Mouse (Mus musculus) lung, postnatal 4 days (tissue): ENCODE measurements at regions not wholly inside any gene's neighbourhood (a gene's known extent, or its start where the extent isn't known, plus 50 kb on each side); places are given as distances from the start of the nearest gene placed in this dataset.

ENCODE experiments used
- DNase-seq, 2 experiments: peaks; one replicate each; pipeline ENCODE4 v3.0.0; 2021

DNA sequence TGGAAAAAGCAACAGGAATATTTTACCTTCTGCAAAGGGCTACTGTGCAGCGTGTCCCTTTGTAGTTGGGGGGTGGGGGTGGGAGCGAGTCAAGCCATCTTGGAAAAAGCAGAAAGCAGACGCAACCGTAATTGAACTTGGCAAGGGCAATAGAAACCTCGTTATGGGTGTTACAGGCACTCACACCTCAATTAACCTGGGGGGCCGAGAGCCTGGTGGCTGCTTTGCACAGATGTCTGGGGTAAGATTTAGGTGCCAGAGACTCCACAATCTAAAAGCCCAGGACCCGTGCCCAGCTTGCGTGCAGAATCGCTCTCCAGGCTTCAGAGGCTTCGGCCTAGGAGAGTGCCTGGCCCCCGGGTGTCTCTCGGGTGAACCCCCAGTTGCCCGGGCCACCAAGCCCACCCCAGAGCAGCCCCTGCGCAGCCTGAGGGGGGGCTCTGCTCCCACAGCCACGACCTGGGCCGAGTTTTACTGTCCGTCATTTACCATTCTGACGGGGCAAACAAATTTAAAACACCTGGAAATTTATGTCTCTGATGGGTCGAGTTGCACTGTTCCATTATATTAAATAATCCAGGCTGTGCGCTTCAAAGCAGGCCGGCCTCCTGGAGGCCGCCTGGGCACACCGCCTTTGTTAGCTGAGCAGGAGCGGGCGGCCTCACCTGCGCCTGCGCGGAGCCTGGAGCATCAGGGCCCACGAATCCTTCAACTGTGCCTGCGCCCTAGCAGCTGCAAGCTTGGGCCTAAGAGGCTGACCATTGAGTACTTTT lies 212.4 kb downstream of the Srbd1 start:
- DNase-seq: no peak

DNA sequence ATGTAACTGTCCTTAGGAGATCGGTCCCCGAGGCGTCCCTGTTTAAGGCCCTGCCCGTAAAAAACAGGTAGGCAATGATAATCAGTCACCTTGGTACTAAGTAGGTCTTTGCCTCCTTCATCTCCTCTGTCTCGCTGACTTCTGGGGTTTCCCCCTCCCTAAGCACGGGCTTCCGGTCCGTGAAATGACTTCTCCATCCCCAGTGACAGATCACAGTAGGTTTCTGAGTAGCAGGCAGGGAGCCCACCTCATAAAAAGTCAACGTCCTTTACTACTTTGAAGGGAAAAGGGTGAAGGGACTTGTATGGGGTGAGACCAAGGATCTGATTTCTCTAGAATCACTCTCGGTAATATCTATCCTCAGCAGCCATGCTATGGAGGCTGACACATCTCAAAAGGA lies 213.0 kb downstream of the Srbd1 start:
- no peak for DNase-seq

DNA sequence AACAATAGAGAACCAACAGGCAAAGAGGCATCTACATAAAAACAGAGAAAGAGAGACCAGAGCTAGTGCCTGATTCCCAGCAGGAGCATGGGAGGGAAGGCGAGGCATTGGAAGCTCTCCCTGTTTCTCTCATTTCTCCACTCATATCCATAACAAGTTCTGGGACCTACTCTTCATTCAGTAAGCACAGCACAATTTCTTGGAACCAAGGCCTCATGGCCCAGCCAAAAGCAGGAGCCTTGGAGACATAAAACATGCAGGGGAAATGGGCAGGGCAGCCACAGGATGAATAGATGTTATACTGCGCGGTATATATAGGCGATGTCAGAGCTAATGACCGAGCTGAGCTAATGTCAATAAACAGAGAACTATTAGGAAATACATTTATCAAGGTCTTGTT lies 214.2 kb downstream of the Srbd1 start:
- DNase-seq: no peak

DNA sequence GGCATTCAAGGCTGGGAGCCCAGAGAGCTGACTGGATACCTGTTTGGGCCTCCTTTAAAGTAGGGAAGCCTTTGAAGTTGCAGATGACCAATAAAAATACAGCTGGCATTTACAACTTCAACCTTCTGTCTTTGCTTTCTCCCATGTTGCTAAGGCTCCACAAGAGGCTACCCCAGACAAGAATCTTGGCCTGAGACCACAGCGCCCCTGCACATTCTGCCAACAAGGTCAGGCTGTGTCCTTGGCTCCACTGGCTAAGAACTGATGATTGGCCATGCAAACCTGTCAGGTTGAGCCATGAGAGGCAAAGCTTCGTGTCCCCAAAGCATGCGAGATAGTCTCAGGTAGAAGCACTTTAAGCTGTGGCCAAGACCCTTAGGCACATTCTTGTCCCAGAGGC lies 214.6 kb downstream of the Srbd1 start:
- no peak for DNase-seq

DNA sequence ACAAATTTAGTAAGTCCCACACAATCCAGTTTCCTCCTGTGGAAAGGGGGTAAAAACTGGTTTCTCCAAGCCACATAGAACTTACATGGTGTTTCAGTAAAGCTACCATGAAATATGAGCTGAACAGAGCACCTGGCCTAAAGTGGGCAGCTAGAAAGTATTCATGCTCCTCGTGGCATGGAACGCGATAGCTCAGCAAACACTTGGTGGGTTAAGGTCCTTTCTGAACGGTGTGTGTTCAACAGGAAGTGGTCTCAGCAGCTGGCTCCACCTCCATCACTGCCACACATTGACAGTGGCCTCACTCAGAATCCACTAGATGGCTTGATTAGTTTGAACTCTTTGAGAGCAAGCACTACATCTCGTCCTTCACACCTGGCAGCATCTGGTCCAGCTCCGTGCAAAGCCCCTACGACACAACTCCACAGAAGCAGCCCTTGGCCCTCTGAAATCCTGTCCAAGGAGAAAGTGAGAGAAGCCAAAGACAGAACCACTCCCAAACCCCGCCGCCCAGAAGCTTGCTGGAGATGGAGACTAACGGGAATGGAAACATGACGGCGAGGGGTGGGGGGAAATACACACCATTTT lies 215.2 kb downstream of the Srbd1 start:
- DNase-seq: no peak

DNA sequence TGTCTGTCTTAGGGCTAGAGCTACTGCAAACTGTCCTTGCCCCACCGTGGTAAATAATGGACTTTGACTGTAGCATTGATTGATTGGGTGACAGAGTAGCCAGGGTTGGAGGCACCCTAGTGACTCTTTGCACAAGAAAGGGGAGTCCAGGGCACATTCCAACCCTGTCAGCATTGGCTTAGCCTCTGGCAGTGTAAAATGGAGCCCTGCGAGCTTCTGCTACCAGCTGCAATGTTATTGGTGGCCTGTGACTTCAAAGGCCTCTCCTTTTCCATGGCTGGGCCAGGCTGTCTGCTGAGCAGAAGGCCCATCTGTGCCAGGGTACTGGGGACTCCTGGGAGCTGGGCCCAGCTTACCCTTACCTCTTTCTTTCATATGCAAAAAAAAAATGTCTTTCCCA lies 216.4 kb downstream of the Srbd1 start:
- no peak for DNase-seq

DNA sequence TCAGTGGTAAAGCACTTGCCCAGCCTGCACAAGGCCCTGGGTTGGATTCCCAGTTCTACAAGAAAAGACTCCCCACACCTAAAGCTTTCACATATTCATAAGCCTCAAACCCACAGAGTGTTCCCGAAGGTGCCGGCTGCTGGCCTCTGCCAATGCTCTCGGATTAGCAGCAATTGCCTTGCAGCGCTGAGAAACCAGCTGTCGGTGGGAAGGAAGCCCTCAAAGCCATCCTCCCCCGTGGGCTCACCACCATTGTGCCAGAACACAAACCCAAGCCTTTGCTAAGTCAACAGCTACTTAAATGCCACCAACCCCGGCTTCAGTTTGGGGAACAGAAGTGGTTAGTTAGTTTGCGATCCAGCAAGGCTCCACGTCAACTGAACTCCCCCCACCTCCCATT lies 217.7 kb downstream of the Srbd1 start:
- DNase-seq: no peak

DNA sequence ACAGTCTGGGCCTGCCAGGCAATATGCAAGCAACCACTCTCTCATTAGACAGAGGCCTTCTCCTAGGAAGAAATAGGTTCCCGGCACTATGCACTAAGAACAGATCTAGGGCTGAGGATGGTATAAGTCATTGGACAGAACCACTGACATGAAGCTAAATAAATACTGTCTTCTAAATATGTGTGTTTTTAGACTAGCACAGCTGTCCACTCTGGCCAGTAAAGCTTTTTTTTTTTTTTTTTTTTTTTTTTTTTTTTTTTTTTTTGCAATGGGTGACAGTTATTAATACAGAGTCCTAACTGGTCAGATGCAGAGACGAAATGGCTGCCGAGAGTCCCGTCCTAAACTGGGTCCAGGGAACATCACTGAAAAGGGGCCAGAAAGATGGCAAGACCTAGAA lies 218.9 kb downstream of the Srbd1 start:
- DNase-seq: no peak

DNA sequence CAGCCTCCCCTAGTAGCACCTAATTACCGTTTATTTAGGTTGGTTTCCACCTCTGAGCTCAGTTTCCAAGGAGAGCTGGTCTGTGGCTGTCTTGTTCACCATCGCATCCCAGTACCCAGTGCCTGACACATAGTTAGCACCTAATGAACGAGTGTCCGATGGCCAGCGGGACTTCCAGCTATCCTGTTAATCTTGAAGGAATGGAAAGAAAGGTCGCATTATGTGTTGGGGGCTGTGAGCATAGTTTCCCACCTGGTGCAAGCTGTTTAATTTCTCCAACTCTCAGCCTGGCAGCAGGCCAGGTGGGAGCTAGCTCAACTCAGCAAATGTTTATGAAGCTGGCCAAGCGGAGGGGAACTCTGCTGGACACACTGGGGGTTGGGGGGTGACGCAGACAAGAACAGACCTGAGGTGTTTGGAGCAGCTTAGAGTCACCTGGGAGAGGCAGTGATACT lies 223.7 kb downstream of the Srbd1 start:
- peak in 1 of 2 experiments; percentile 44 for DNase-seq

DNA sequence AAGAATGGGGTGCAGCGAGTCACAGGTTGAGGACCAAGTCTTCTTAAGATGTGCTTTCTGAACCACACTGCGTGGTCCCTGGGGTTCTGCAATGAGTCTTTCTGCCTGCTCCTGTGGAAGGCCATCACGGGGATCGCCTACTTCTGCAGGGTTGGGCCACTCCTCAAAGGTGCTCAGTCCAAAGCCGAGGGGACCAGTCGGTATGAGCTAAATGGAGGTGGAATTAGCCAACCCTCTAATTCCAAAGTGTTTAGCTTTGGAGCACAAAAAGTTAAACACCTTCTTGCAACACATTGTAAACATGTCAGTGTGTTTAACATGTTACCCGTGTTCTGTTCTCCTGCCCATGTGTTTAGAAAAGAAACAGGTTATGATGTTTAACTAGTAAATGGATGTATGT lies 225.1 kb downstream of the Srbd1 start:
- no peak for DNase-seq

DNA sequence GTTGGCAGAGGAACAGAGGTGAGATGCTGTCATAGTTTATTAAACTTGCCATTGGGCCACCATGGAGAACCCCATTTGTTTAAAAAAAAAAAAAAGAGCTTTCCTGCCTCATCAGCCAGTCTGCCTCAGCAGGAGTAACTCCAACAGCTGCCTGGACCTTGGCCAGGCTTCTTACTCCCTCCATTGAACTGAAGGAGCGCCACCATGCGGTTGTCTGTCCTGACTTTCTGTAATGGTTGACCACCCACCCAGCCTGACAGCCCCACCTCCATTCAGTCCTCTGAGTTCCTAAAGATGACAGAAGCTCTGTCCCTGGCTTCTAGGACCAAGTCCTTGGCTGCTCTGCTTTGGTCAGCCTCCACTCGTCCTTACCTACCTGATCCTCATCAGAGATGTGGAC lies 227.8 kb upstream of the Six2 start:
- no peak for DNase-seq

DNA sequence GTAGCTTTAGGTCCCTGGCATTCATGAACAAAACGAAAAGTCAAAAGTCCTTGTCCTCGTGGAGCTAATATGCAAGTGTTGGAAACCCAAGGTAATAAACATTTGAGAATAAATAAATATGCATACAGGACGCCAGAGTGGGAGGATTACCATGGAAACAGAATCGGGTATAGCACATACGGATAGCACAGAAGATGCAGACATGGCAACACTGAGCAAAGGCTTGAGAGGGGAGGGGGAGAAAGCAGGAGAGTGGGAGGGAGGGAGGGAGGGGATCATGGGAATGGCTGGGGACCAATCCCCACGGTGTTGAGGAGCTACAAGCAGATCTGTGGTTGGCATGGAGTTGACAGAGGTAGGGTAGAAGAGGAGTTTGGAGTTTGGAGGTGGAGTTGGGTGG lies 226.0 kb upstream of the Six2 start:
- no peak for DNase-seq

DNA sequence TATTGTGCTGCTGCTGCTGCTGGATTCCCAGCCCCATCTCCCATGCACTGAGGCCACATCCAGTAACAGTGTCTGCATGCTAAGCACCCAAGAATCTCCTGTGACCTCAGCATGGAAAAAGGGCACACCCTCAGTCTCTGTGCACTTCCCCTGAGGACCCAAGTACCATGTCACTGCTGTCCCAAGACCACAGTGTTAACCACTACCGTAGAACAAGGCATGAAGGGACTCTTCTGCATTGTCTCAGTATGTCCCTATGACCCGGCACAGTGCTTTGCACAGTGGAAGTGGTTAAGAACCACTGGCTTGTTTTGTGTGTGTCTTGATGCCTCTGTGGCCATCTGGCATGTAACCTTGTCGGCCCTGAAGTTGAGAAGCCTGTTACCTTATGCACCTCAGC lies 220.6 kb upstream of the Six2 start:
- DNase-seq: no peak

DNA sequence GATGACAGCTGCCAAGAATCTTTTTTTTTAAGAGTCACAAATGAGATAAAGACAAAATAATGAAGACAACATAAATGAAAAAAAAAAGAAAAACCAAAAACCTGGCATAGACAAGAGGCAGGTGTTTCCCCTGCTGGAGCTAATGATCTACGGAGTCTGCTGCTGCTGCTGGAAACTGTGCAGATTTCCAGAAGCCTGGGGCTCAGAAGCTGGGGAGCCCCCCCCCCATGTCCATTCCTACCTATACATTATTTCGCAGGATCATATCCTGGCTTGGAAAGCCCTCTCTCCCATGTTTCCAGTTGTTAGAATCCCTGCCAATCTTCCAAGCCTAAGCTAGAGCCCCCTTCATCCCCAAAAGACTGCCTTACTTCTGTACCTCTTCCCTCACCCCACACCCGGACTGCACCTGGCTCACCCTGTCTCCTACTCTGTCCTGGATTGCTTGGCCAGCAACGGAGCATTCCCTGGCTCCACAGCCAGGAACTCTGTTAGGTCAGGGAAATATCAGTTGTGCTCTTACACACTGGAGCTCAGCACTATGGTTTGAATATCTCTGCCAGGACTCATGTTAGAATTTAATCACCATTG lies 218.6 kb upstream of the Six2 start:
- DNase-seq: no peak

DNA sequence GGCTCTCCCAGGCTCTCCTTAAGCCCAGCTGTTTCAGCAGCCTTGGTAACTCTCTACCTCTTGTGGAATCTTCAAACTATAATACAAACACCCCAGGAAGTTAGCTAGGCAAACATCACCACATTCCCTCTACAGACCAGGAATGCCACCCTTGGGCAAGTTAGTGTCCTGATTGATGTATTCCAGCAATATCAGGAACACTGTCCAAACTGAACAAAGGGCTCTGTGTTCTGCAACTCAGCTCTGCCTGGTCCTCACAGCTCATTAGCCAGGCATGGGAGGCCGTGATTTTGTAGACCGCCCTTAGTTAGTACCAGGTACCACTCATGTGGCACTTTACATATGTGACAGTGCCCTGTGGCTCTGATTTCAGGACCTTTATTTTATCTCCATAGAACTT lies 214.5 kb upstream of the Six2 start:
- no peak for DNase-seq

DNA sequence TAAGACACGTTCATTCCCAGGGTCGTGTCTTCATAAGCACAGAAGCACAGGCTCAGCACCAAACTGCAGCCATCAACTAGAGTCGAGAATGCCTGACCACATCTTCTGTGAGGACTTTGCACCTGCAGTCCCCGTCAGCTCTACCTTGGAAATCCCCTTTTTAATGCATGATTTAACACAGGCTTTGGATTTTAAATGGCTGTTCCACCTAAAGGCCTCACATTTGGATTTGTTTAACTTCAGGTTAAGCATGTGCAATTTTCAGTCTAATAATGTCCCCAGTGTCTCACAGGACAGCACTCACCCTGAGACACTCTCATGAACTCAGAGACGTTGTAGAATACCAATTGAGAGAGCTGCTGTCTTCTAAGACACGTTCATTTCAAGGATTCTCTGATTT lies 211.0 kb upstream of the Six2 start:
- DNase-seq: no peak

DNA sequence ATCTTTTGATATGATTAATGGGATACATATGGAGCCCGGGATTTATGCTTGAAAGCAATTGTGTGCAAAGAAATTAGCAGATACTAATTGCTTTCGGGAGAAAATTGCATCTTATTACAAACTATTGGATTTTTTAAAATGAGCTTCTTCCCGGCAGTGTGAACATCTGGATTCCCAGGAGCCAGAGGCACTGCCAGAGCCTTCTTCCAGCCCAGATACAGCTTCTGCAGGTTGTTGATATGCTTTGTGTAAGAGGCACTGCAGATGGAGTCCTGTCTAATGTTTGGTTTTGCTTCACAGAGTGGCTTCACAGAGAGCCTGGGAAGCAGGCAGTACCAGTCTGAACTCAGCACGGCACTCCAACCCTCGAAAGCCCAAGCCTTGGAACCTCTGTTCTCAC lies 207.9 kb upstream of the Six2 start:
- DNase-seq: no peak

DNA sequence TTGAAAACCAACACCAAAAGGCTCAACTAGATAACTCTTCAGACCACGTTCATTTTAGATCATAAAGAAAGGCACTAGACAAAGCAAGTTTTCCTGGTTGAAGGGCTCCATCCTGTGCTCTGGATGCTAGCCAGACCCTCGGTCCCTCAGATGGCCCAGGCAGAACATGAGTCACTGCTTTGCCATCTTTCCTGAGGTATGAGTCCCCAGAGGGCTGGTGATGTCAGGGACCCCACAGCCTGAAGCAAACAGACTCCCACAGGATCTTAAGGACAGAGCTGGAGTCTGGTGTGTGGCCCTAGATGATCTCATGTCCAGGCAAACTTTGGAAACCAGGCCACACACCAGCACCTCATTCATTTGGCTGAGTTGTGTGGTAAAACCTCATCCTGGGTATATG lies 203.2 kb upstream of the Six2 start:
- no peak for DNase-seq

DNA sequence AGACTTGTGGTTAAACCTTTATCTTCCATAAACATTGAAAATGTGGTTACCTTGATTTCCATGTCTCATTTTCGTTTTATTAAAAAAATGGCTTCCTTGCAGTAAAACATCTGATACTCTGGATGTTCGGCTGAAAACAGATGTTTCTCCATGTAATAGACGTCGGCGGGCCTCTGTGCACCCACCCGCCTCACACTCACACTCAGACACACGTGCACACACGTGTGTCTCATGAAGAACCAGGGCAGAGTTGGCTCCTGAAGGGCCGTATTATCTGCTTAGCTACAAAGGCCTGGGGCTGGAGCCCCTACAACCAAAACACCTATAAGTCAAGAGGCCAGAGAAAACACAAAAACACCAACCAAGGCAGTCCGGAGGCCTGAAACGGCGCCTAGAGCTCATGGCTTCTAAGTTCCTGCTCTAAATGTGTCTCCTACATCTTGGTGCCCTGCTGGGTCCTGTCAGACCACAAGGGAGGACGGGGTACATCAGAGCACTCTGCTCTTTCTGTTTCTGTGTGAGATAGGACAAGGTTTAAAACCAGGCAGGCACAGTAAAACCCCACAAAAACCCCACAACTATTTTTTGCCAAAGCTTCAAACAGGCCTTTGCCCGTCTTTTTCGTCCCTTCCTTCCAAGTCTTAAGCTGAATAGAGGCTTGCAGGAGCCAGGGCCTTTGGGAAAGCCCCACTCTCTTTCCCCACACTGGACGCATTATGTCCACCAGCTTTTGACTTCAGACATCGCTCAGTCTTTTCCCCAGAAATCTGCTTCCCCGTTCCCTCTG lies 201.9 kb upstream of the Six2 start:
- DNase-seq: no peak

DNA sequence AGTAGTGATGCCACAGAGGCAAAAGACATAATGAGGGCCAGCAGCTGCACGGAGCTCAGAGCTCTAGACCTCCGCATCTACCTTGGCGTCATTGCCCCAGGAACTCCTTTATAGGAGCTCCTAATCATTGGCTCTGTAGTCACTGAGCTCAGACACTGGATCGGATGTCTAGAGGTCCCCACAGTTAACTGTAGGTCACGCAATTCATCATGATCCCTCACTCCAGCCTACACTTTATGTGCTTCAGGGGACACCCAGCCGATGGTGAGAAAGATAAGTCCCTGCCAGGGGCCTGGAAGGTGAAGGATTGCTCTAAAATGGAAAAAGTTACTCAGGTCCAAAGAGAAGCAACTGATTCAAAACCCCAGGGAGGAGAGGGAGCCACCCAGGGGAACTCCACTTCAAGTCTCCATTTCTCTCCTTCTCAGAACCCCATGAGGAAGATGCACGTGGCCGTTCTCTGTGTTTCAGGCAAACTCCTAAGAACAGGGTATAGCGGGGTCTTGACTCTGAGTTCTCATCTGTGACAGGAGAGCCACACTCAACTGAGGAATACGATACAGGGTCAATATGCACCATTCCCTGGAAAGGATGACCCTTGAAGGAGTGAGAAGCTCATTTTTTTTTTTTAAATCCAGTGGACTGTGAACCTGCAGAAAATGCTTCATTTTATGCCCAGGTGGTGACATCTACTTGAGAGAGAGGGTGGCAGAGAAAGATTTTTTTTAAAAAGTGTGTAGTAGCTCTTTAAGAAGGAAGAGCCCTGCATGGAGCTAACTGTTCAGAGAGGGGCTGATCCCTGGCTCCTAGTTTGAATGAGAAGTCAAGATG lies 200.7 kb upstream of the Six2 start:
- no peak for DNase-seq

DNA sequence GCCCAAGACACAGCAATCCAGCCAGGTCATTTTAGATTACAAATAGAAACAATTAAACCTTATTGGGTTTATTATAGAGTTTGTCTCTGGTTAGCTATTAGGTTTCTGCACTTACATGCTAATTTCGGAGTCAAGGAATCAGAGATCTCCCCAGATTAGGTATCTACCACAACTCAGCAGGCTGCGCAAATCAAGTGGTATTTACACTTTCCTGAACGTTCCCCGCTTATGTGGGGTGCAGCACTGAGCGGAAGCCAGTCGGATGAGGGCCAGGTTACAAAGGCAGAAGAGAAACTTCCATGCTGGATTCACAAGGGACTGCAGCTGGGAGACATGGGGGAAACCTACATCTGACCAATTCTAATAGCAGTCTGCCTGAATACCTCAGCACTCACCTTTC lies 198.6 kb upstream of the Six2 start:
- no peak for DNase-seq

DNA sequence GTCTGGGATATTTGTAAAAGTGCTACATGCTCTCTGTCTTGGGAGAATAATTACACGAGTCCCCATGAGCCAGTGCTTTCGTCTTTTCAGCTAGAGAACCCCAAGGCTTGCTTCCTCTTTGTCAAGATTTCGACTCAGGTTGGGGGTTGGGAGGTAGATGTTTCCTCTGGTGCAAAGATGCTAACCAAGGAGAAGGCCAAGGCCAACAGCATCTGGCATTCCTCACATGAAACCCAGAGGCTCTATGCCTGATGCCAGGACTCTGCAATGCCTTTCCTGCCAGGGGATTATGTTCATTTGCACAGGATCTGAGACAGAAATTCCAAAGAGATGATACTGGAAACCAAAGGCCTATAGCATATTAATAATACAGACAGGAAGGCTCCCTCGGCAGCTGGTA lies 198.2 kb upstream of the Six2 start:
- no peak for DNase-seq

DNA sequence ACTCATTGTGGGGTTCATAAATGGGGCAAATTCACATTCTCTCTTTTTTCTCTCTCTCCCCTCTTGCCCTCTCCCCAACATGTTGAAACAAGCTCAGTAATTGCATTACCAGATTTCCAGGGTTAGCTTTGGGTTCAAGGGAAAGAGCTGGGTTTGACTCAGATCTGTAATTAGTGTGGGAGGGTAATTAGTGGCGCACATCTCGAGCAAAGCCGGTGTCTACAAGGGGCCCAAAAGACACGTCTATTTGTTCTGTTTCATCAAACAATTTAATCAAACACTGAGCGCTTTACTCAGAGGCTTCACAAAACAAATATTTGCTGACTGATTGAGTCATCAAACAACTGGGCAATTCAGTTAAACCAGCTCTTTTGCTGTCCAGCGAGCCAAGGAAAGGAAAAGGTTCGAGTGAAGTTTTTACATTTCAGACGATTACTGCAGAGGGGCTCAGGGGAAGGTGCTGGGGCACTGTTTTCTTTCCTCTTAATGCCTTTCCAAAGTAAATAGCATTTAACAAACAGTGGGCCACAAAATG lies 193.6 kb upstream of the Six2 start:
- no peak for DNase-seq
